Mouse (Mus musculus) CH12.LX (cell line): ENCODE measurements around the gene Iqcf5.

Source experiments
- CTCF ChIP-seq, 2 experiments: IDR thresholded peaks in 1 of 2; conservative IDR thresholded peaks in 1 of 2; 2 replicates each; pipeline ENCODE4 v1.5.1; 2011 to 2012; ENCODE audit warnings: low read depth in 2 of 2, low read length in 2 of 2, improper control_type of control experiment in 1 of 2, inconsistent platforms in 1 of 2, mild to moderate bottlenecking in 1 of 2, moderate library complexity in 1 of 2
- IRF4 ChIP-seq: IDR thresholded peaks from 2 replicates; pipeline ENCODE4 v1.6.1; 2014; ENCODE audit warnings: low read depth, mild to moderate bottlenecking, inconsistent platforms, low read length, improper control_type of control experiment
- JUND ChIP-seq: conservative IDR thresholded peaks from 2 replicates; pipeline ENCODE4 v1.6.1; 2011; ENCODE audit warnings: low read depth, low read length, improper control_type of control experiment
- KAT2A ChIP-seq: IDR thresholded peaks from 2 replicates; pipeline ENCODE4 v1.6.1; 2012; ENCODE audit warnings: low read length, improper control_type of control experiment, inconsistent platforms; ENCODE audit not compliant: insufficient replicate concordance
- MAFK ChIP-seq: IDR thresholded peaks from 2 replicates; pipeline ENCODE4 v1.6.1; 2011; ENCODE audit warnings: low read length, improper control_type of control experiment; ENCODE audit not compliant: insufficient replicate concordance
- MAX ChIP-seq: IDR thresholded peaks from 2 replicates; pipeline ENCODE4 v1.6.1; 2011; ENCODE audit warnings: low read length, improper control_type of control experiment
- MYC ChIP-seq: IDR thresholded peaks from 2 replicates; pipeline ENCODE4 v1.6.1; 2011; ENCODE audit warnings: low read depth, mild to moderate bottlenecking, improper control_type of control experiment, low read length
- PAX5 ChIP-seq: IDR thresholded peaks from 2 replicates; pipeline ENCODE4 v1.6.1; 2012; ENCODE audit warnings: low read length, inconsistent platforms, mixed read lengths
- POLR2A ChIP-seq: IDR thresholded peaks from 2 replicates; pipeline ENCODE4 v1.6.1; 2011; ENCODE audit warnings: low read depth, mild to moderate bottlenecking, improper control_type of control experiment, low read length
- USF1 ChIP-seq: IDR thresholded peaks from 2 replicates; pipeline ENCODE4 v1.6.1; 2014; ENCODE audit warnings: low read depth, mild to moderate bottlenecking, inconsistent platforms, low read length, improper control_type of control experiment
- USF2 ChIP-seq: conservative IDR thresholded peaks from 2 replicates; pipeline ENCODE4 v1.6.1; 2011; ENCODE audit warnings: low read depth, low read length, improper control_type of control experiment
- ZNF384 ChIP-seq: IDR thresholded peaks from 2 replicates; pipeline ENCODE4 v1.6.1; 2012; ENCODE audit warnings: low read depth, low read length, improper control_type of control experiment, inconsistent platforms

GRCm38 (mm10) chr9:106475663-106476001 is 38.7 kb upstream of the Iqcf5 start, which contains the start of gene Rrp9:
- TF ChIP-seq CTCF (conservative IDR thresholded peaks at IDR 0.05 in 1 of 2, IDR thresholded peaks at IDR 0.05 in 1 of 2; ENCODE audit: low read depth in 2 of 2, low read length in 2 of 2) (no peak), POLR2A (no peak), MAX (no peak), USF1 (no peak), PAX5 (no peak), KAT2A (no peak), ZNF384 (no peak), IRF4 (no peak), MYC (no peak), JUND (no peak), USF2 (no peak), MAFK (no peak)
